Mouse (Mus musculus) heart, postnatal 0 days (tissue): ENCODE measurements around the gene Med13l.

Experiments
- CTCF ChIP-seq: IDR thresholded peaks from 2 replicates; pipeline ENCODE4 v1.5.1; 2016; ENCODE audit warnings: antibody characterized with exemption, control low read depth, low read depth
- EP300 ChIP-seq: IDR thresholded peaks from 2 replicates; pipeline ENCODE4 v1.6.1; 2016; ENCODE audit warnings: antibody characterized with exemption, low read depth

DNA sequence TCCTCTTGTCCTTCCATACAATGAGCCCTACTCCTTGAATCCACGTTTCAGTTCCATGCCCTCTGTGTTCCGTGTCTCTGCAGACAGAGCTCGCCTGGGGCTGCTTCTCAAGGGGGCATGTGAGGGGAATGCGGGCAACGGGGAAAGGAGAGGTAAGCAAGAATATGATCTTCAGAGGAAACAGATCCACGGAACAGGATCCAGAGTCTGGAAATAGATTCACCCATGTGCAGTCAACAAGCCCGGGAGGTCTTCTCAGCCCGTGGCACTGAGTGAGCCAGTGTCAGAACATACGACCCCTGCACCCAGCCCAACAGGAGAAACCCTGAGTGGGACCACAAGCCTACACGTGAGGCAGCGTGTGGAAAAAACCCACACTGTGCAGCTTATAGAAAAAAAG, 228.7 kb downstream of the Med13l start:
- no peak for TF ChIP-seq CTCF
- no peak for TF ChIP-seq EP300
